Mouse (Mus musculus) midbrain, embryonic 16.5 days (tissue): ENCODE data around the gene Dclre1c. TPM values are rescaled to one million over a fixed set of nuclear protein-coding genes. Genes with fewer than 3 reads are reported as not detected.

Experiments used
- ATAC-seq: fragments of 200-750 bp; cut with Nextera tagmentation; 2 replicates; pipeline ENCODE4 v1.8.0; 2017; ENCODE audit warnings: moderate TSS enrichment
- H3K27ac ChIP-seq: fragments of 300-500 bp; sonication (generic); 2 replicates; pipeline ENCODE4 v1.5.1; 2014; ENCODE audit warnings: mild to moderate bottlenecking, low read length, mixed read lengths
- H3K27me3 ChIP-seq: fragments of 300-500 bp; sonication (generic); 2 replicates; pipeline ENCODE4 v1.6.1; 2014; ENCODE audit warnings: low read depth, low read length, mixed read lengths; ENCODE audit not compliant: control insufficient read depth, insufficient read depth
- H3K36me3 ChIP-seq: fragments of 300-500 bp; sonication (generic); 2 replicates; pipeline ENCODE4 v1.6.1; 2014; ENCODE audit warnings: mild to moderate bottlenecking, low read length, moderate library complexity, mixed read lengths; ENCODE audit not compliant: control insufficient read depth, insufficient read depth
- H3K4me1 ChIP-seq: fragments of 300-500 bp; sonication (generic); 2 replicates; pipeline ENCODE4 v1.6.1; 2014; ENCODE audit warnings: mild to moderate bottlenecking, low read length, mixed read lengths; ENCODE audit not compliant: control insufficient read depth, insufficient read depth
- H3K4me2 ChIP-seq: fragments of 300-500 bp; sonication (generic); 2 replicates; pipeline ENCODE4 v1.6.1; 2014; ENCODE audit warnings: mild to moderate bottlenecking, low read length, mixed read lengths
- H3K4me3 ChIP-seq: fragments of 300-500 bp; sonication (generic); 2 replicates; pipeline ENCODE4 v1.5.1; 2014; ENCODE audit warnings: low read depth, mild to moderate bottlenecking, low read length, moderate library complexity, mixed read lengths
- H3K9ac ChIP-seq: fragments of 300-500 bp; sonication (generic); 2 replicates; pipeline ENCODE4 v1.6.1; 2014; ENCODE audit warnings: low read depth, low read length, mixed read lengths
- H3K9me3 ChIP-seq: fragments of 300-500 bp; sonication (generic); replicated peaks from 2 replicates; pipeline ENCODE4 v1.6.1; 2014; ENCODE audit warnings: mild to moderate bottlenecking, low read length, mixed read lengths; ENCODE audit not compliant: control insufficient read depth, poor library complexity, severe bottlenecking
- WGBS: fragments of 180-500 bp; shearing (Covaris S2); extraction: QIAGEN DNeasy Blood & Tissue Kit; methylation state at CpG from one replicate; pipeline ENCODE4 v1.1.7; 2014; 5-methylcytosine and 5-hydroxymethylcytosine counted together
- polyA plus RNA-seq: library from polyadenylated mRNA; unstranded; fragments of >200 nt; fragmentation: Nextera tagmentation; extraction: Ambion mirVana; gene quantifications from 2 replicates; pipeline ENCODE4 v1.2.1, GENCODE M21; 2015

Gene Dclre1c
- polyA plus RNA-seq, 1 experiment from 2014 or later: 9.7 TPM

- no peak for ATAC-seq
- peaks cover 11% of the 10 kb centered on the region for H3K36me3 ChIP-seq
- H3K27ac ChIP-seq: no peak overlapping the region
These were observed 29.2 kb downstream of the Dclre1c start for GRCm38 (mm10) chr2:3453096-3453495.

DNA sequence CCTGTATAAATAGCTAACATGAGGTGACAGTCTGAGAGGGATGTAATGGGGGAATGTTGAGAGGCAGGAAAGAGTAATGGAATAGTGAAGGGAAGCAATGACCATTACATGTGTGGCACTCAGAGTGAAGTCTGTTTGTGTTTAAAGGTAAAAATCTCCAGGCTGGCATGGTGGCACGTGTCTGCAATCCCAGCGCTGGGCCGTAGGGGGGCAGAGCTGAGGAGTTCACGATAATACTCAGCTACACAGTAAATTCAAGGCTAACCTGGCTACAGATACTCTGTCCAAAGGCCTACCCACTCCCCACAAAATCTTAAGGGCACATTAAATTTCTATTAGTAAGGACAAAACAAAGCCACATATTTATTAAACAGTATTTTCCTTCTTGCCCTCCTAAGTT, 32.7 kb downstream of the Dclre1c start:
- no peak for ATAC-seq
- Histone ChIP-seq H3K4me1 (no peaks in the 10 kb centered on the region), H3K27ac (no peak overlapping the region), H3K9ac (no peak overlapping the region), H3K27me3 (no peaks in the 10 kb centered on the region), H3K4me2 (no peak overlapping the region), H3K4me3 (no peak overlapping the region), H3K36me3 (peaks cover 10% of the 10 kb centered on the region), H3K9me3 (no peaks in the 10 kb centered on the region)
- 87% methylated on average over 4 of the region's 4 CpGs for WGBS

More at GRCm38 (mm10) chr2:3453096-3453495, 29.2 kb downstream of the Dclre1c start:
- H3K9ac ChIP-seq: no peak overlapping the region
- WGBS: 94% methylated on average over 3 of the region's 3 CpGs
- H3K9me3 ChIP-seq: no peaks in the 10 kb centered on the region
- H3K4me1 ChIP-seq: no peaks in the 10 kb centered on the region
- H3K4me3 ChIP-seq: no peak overlapping the region
- no peak overlapping the region for H3K4me2 ChIP-seq
- H3K27me3 ChIP-seq: no peaks in the 10 kb centered on the region

- Histone ChIP-seq H3K27me3 (no peaks in the 10 kb centered on the region), H3K4me3 (peak overlapping the region; percentile 97), H3K36me3 (no peaks in the 10 kb centered on the region), H3K9ac (peak overlapping the region; percentile 76), H3K4me2 (peak overlapping the region; percentile 68), H3K9me3 (no peaks in the 10 kb centered on the region), H3K4me1 (peaks cover 15% of the 10 kb centered on the region), H3K27ac (peak overlapping the region; percentile 86)
- no peak for ATAC-seq
- WGBS: under 1% methylated on average over 12 of the region's 12 CpGs
These were observed 50.0 kb downstream of the Dclre1c start for GRCm38 (mm10) chr2:3473891-3474290.

DNA sequence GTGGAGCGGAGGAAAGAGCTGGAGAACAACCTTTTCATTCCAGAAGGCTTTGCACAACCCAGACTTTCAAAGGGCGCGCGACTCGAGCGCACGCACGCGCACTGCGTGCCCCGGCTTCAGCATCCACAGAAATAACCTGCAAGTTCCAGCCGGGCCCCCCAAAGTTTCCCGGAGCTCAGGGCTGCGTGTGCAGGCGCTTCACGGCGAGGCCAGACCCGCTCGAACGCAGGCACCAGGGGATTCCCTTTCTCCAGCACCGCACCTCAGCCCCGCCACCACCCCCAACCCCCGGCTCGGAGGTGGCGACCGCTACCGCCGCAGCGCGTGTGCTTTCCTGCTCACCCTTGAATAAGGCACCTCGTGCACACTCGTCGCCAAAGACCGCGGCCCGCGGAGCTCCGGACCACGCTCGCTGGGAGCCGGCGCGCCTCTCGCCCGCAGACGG, 50.5 kb downstream of the Dclre1c start:
- WGBS: under 1% methylated on average over 46 of the region's 46 CpGs
- peak; percentile 91 for ATAC-seq
- Histone ChIP-seq H3K4me1 (peaks cover 15% of the 10 kb centered on the region), H3K9me3 (no peaks in the 10 kb centered on the region), H3K36me3 (no peaks in the 10 kb centered on the region), H3K4me3 (peak overlapping the region; percentile 97), H3K27ac (peak overlapping the region; percentile 86), H3K4me2 (peak overlapping the region; percentile 68), H3K9ac (peak overlapping the region; percentile 76), H3K27me3 (no peaks in the 10 kb centered on the region)

DNA sequence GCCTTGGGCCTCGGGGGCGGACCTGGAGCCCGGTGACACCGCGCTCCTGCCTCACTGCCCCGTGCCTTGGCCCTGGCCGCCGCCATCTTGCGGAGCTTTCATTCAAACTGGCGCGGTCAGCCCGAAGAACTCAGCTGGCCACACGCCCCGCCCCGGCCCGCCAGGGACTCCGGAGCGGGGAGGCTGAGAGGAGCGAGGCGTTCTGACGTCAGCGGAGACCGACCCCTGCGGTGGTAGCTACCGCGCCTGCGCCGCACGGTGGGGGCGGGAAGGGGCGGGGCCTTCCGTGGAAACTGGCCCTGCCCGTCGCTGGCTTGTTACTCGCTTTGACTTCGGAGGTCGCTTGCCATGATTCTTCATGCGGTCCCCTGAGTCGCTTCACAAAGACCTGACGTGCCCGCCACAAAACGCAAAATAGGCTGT, 50.9 kb downstream of the Dclre1c start, which contains the start of gene Suv39h2:
Gene Suv39h2 (minus strand): TSS at position 171 of the 423 bp plus-strand sequence.
- Histone ChIP-seq H3K4me3 (peak within 1 kb of the TSS; percentile 97), H3K9ac (peak within 1 kb of the TSS; percentile 76), H3K9me3 (no peaks in the 10 kb centered on the region), H3K4me1 (peaks cover 15% of the 10 kb centered on the region), H3K27ac (peak within 1 kb of the TSS; percentile 86), H3K27me3 (no peaks in the 10 kb centered on the region), H3K4me2 (peak within 1 kb of the TSS; percentile 68), H3K36me3 (no peaks in the 10 kb centered on the region)
- ATAC-seq: peak; percentile 96
- WGBS: under 1% methylated on average over 42 of the region's 42 CpGs

DNA sequence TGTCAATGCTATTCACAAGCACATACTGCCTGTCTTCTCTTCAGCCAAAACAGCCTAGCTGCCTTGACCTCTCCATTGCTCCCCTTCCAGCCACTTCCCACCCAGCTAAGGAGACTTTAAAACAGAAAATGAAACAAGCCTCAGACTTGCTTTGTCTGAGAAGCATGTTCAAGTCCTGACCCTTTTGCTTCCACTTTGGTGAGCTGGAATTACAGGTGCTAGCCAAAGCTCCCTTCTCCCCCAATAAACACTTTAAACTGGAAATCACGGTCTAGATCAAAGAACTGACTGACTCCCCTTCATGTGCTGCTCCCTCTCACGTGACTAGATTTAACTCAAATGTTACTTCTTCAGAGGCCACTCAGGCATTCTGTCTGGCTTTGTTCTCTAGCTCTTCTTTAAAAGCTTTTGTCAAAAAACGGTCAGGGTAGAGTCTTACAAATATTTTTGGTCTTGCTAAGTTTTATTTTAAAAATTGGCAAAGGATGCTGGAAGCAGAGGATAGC, 51.9 kb downstream of the Dclre1c start:
- H3K27ac ChIP-seq: no peak overlapping the region
- no peak overlapping the region for H3K4me3 ChIP-seq
- H3K4me2 ChIP-seq: peak overlapping the region; percentile 68
- H3K9me3 ChIP-seq: no peaks in the 10 kb centered on the region
- ATAC-seq: no peak
- H3K9ac ChIP-seq: no peak overlapping the region
- no peaks in the 10 kb centered on the region for H3K27me3 ChIP-seq
- WGBS: 64% methylated on average over 3 of the region's 3 CpGs
- no peaks in the 10 kb centered on the region for H3K36me3 ChIP-seq
- H3K4me1 ChIP-seq: peaks cover 15% of the 10 kb centered on the region

DNA sequence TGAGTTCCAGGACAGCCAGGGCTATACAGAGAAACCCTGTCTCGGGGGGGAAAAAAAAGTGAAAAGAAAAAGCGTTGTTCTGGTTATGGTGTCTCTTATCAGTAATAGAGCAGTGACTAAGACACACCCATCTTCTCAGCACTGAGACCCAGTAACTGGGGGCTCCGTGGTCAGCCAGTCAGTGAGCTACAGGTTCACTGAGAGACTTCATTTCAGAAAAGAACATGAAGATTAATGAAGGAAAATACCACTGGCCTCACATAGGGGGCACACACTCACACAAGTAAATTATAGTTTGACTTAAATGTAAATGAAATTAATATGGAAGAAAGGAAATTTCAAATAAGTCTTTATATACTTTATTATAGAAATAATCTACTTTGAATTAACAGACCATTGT, 56.3 kb downstream of the Dclre1c start:
- no peak for ATAC-seq
- H3K36me3 ChIP-seq: no peaks in the 10 kb centered on the region
- no peaks in the 10 kb centered on the region for H3K27me3 ChIP-seq
- H3K4me1 ChIP-seq: peaks cover 6% of the 10 kb centered on the region
- WGBS: 88% methylated on average over 3 of the region's 3 CpGs
- H3K4me2 ChIP-seq: no peak overlapping the region
- no peak overlapping the region for H3K27ac ChIP-seq
- no peak overlapping the region for H3K4me3 ChIP-seq
- no peaks in the 10 kb centered on the region for H3K9me3 ChIP-seq
- no peak overlapping the region for H3K9ac ChIP-seq

- Histone ChIP-seq H3K4me2 (no peak overlapping the region), H3K36me3 (peaks cover 26% of the 10 kb centered on the region), H3K4me3 (no peak overlapping the region), H3K9ac (no peak overlapping the region), H3K27me3 (no peaks in the 10 kb centered on the region), H3K27ac (no peak overlapping the region), H3K9me3 (no peaks in the 10 kb centered on the region), H3K4me1 (no peaks in the 10 kb centered on the region)
- WGBS: 54% methylated on average over 3 of the region's 3 CpGs
- no peak for ATAC-seq
These were observed 65.9 kb downstream of the Dclre1c start for GRCm38 (mm10) chr2:3489816-3490215.

GRCm38 (mm10) chr2:3493833-3494409, 70.0 kb downstream of the Dclre1c start:
- Histone ChIP-seq H3K9me3 (no peaks in the 10 kb centered on the region), H3K9ac (no peak overlapping the region), H3K4me2 (no peak overlapping the region), H3K27ac (no peak overlapping the region), H3K4me3 (no peak overlapping the region), H3K4me1 (no peaks in the 10 kb centered on the region), H3K27me3 (no peaks in the 10 kb centered on the region), H3K36me3 (peaks cover 47% of the 10 kb centered on the region)
- ATAC-seq: no peak
- 98% methylated on average over 3 of the region's 3 CpGs for WGBS
